Mouse (Mus musculus): Measurements from ENCODE around the gene Rnf121. TPM values are rescaled to one million over a fixed set of nuclear protein-coding genes. Genes with fewer than 3 reads are reported as not detected.

Rnf121 gene
- total and polyA plus RNA-seq, 3 experiments = 20.7 to 23.9 (median 21.3) TPM

DNA sequence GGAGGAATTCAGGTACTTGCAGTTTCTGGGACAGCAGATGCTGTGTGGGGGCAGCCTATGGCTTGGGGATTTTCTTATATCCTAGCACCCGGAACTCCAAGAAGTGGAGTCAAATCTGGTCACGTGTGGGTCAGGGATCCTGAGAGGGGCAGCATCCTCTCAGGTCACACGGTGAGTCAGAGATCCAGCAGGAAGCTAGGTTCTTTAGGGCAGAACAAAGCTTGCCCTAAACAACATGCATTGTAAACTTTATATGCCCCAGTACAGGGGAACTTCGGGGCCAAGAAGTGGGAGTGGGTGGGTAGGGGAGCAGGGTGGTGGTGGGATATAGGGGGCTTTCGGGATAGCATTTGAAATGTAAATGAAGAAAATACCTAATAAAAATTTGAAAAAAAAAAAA, 35.6 kb upstream of the Rnf121 start:
- no peak overlapping the region; the same call in 1 of the 2 replicates for H3K4me3 ChIP-seq
- H3K79me2 ChIP-seq (replicated peaks; ENCODE audit: control insufficient read depth, insufficient read depth, low read length) = no peaks in the 10 kb centered on the region; the same call in 1 of the 2 replicates
- H3K27me3 ChIP-seq (ENCODE audit: control insufficient read depth, insufficient read depth, low read length) = no peaks in the 10 kb centered on the region
- 56% methylated on average over 5 of the region's 5 CpGs for WGBS
- DNase-seq = no peak
- H3K36me3 ChIP-seq (ENCODE audit: control insufficient read depth, insufficient read depth, low read length) = no peaks in the 10 kb centered on the region
- no peak overlapping the region for H3K9ac ChIP-seq (ENCODE audit: low read depth, low read length)
- peak overlapping the region; percentile 95 for H3K27ac ChIP-seq
- intact Hi-C loops (cut with DNase I) = no loop called here
- peaks cover 7% of the 10 kb centered on the region for H3K4me1 ChIP-seq (ENCODE audit: control insufficient read depth, insufficient read depth, low read length)
- TF ChIP-seq CTCF (IDR thresholded peaks at IDR 0.05) = no peak
- TF ChIP-seq EP300 (IDR thresholded peaks at IDR 0.05; ENCODE audit: insufficient read depth, low read depth, low read length) = no peak

DNA sequence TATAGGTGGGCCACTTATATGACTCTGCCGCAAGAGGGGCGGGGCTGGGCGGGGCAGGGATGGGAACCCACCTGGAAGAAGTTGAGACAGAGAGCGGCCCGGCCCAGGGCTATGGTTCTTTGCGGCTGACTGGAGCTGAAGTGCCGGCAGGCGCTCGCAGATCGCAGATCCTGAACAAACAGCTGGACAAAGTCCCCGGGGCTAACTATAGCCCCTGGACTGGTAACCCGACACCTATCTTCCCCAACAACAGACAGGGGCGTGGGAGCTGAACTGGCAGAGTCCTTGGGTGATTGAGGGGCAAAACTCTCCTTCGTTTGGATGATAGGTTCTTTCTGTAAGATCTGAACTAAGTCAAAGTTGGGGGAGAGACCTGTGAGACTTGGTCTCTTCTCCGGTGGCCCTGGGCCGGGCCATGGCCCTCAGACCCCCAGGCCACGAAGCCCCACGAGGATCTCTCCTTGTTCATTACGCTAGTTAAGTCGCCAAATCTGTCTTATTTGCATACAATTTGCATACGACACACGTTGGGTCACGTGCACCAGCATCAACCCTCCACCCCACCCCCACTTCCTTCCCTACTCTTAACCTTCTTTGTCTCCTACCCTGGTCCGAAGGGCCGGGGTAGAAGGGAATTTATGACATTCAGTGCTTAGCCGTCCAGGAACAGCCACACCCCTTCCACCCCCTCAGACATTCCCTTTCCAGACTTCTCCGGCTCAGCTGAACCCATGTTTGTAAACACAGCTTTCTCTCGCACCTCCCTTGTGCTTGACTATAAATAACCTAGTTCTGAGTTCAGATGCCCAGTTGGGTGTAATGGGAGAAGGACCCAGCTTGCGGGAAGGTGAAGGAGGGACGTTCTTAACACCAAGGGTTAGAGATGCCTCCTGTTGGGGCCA, 34.7 kb upstream of the Rnf121 start:
- peak; percentile 66; the same call in 1 of the 2 replicates for TF ChIP-seq EP300 (IDR thresholded peaks at IDR 0.05; ENCODE audit: insufficient read depth, low read depth, low read length)
- TF ChIP-seq POLR2A (IDR thresholded peaks at IDR 0.05; ENCODE audit: insufficient read depth, low read depth, low read length) = peak; percentile 55
- TF ChIP-seq CTCF (IDR thresholded peaks at IDR 0.05) = no peak
- Histone ChIP-seq H3K27me3 (ENCODE audit: control insufficient read depth, insufficient read depth, low read length) (no peaks in the 10 kb centered on the region), H3K4me3 (peak overlapping the region; percentile 35), H3K9ac (ENCODE audit: low read depth, low read length) (peak overlapping the region; percentile 26; the same call in 1 of the 2 replicates), H3K27ac (peak overlapping the region; percentile 95), H3K4me1 (ENCODE audit: control insufficient read depth, insufficient read depth, low read length) (peaks cover 7% of the 10 kb centered on the region), H3K79me2 (replicated peaks; ENCODE audit: control insufficient read depth, insufficient read depth, low read length) (no peaks in the 10 kb centered on the region), H3K36me3 (ENCODE audit: control insufficient read depth, insufficient read depth, low read length) (no peaks in the 10 kb centered on the region)
- WGBS = 10% methylated on average over 30 of the region's 30 CpGs
- intact Hi-C loops (cut with DNase I) = no loop called here
- peak; percentile 43 to 56 for DNase-seq

DNA sequence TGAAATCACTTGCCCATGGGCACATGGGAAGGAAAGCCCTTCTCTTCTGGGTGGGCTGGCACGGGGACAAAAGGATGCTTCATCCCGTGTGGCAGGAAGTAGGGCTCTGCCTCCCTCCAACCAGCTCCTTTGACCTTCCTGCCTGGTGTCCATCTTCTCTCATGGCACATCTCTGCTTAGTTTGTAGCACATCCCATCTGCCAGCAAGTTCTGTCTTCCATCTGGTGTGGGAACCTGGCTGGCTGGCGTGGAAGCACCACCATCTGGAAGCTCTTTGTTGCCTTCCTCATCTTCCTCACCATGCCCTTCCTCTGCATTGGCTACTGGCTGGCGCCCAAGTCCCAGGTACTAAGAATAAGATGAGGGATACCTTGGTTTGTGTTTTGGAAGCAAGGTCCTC, 22.1 kb upstream of the Rnf121 start:
- H3K36me3 ChIP-seq (ENCODE audit: control insufficient read depth, insufficient read depth, low read length) = no peaks in the 10 kb centered on the region
- H3K4me1 ChIP-seq (ENCODE audit: control insufficient read depth, insufficient read depth, low read length) = no peaks in the 10 kb centered on the region
- WGBS = 70% methylated on average over 4 of the region's 4 CpGs
- no peak overlapping the region for H3K4me3 ChIP-seq
- H3K79me2 ChIP-seq (replicated peaks; ENCODE audit: control insufficient read depth, insufficient read depth, low read length) = no peaks in the 10 kb centered on the region
- no peak overlapping the region for H3K9ac ChIP-seq (ENCODE audit: low read depth, low read length)
- DNase-seq = no peak
- no peak overlapping the region for H3K27ac ChIP-seq
- H3K27me3 ChIP-seq (ENCODE audit: control insufficient read depth, insufficient read depth, low read length) = no peaks in the 10 kb centered on the region
- no peak for TF ChIP-seq CTCF (IDR thresholded peaks at IDR 0.05)
- intact Hi-C loops (cut with DNase I) = no loop called here

DNA sequence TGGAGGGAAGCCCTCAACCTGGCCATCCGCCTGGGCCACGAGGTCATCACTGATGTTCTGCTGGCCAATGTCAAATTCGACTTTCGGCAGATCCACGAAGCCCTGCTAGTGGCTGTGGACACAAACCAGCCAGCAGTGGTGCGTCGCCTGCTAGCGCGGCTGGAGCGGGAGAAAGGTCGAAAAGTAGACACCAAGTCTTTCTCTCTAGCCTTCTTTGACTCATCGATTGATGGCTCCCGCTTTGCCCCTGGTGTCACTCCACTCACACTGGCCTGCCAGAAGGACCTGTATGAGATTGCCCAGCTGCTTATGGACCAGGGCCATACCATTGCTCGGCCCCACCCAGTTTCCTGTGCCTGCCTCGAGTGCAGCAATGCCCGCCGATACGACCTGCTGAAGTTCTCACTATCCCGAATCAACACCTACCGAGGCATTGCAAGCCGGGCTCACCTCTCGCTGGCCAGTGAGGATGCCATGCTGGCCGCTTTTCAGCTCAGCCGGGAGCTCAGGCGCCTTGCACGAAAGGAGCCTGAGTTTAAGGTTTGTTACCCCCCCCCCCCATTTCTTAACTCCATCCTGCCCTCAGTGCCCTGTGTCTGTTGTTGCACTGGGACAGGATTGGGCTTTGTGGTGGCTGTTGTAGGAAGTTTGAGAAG, 18.9 kb upstream of the Rnf121 start:
- 85% methylated on average over 26 of the region's 26 CpGs for WGBS
- no peaks in the 10 kb centered on the region for H3K27me3 ChIP-seq (ENCODE audit: control insufficient read depth, insufficient read depth, low read length)
- DNase-seq = no peak
- no peaks in the 10 kb centered on the region for H3K36me3 ChIP-seq (ENCODE audit: control insufficient read depth, insufficient read depth, low read length)
- H3K79me2 ChIP-seq (replicated peaks; ENCODE audit: control insufficient read depth, insufficient read depth, low read length) = no peaks in the 10 kb centered on the region
- intact Hi-C loops (cut with DNase I) = no loop called here
- no peak overlapping the region for H3K4me3 ChIP-seq
- TF ChIP-seq EP300 (IDR thresholded peaks at IDR 0.05; ENCODE audit: insufficient read depth, low read depth, low read length) (no peak), POLR2A (IDR thresholded peaks at IDR 0.05; ENCODE audit: insufficient read depth, low read depth, low read length) (no peak), CTCF (IDR thresholded peaks at IDR 0.05) (no peak)
- no peaks in the 10 kb centered on the region for H3K4me1 ChIP-seq (ENCODE audit: control insufficient read depth, insufficient read depth, low read length)
- H3K27ac ChIP-seq = no peak overlapping the region
- H3K9ac ChIP-seq (ENCODE audit: low read depth, low read length) = no peak overlapping the region

DNA sequence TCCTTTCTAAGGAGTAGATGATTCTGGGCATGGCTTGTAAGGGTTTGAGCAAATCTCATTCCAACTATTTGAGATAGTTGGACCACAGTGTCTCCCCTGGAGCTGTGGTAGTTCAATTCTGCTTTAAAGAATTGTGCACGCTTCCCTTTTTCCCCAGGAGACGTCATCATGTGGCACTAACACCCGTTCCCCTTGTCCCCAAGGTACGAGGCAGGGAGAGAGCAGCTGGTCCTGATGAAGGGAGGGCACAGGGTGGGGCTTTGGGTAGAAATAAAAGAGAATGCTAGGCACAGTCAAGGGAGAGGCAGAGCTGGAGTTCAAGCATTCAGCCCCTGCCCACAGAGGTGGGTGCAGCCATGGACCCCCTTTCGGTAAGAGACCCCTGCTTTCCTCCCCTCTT, 17.5 kb upstream of the Rnf121 start, which contains the start of gene Trpc2:
Gene Trpc2 (plus strand): TSS at position 301 of the 400 bp plus-strand sequence.
- DNase-seq = no peak
- H3K4me1 ChIP-seq (ENCODE audit: control insufficient read depth, insufficient read depth, low read length) = no peaks in the 10 kb centered on the region
- no peaks in the 10 kb centered on the region for H3K36me3 ChIP-seq (ENCODE audit: control insufficient read depth, insufficient read depth, low read length)
- H3K79me2 ChIP-seq (replicated peaks; ENCODE audit: control insufficient read depth, insufficient read depth, low read length) = no peaks in the 10 kb centered on the region
- H3K27me3 ChIP-seq (ENCODE audit: control insufficient read depth, insufficient read depth, low read length) = no peaks in the 10 kb centered on the region
- no peak within 1 kb of the TSS for H3K4me3 ChIP-seq
- intact Hi-C loops (cut with DNase I) = no loop called here
- WGBS = 70% methylated on average over 5 of the region's 5 CpGs
- H3K9ac ChIP-seq (ENCODE audit: low read depth, low read length) = no peak within 1 kb of the TSS
- TF ChIP-seq CTCF (IDR thresholded peaks at IDR 0.05) (no peak), POLR2A (IDR thresholded peaks at IDR 0.05; ENCODE audit: insufficient read depth, low read depth, low read length) (no peak), EP300 (IDR thresholded peaks at IDR 0.05; ENCODE audit: insufficient read depth, low read depth, low read length) (no peak)
- H3K27ac ChIP-seq = no peak within 1 kb of the TSS

DNA sequence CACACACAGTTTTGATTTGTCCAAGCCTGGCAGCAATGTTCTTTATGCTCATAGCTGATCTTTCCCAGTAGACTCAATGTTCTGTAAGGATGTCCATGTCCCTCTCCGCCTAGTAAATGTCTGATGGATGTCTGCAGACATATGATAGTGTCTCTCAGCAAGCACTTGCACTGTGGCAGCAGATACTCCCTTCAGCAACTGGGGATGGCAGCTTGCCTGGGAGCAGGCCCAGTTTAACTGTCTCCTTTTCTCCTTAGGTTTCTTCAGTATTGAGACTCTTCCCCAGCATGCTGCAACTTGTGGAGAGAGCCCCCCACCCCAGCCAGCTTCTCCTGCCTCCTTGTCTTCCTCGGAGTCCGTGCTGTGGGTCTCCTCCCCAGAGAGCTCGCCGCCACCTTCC, 16.5 kb upstream of the Rnf121 start:
- Histone ChIP-seq H3K9ac (ENCODE audit: low read depth, low read length) (no peak overlapping the region), H3K36me3 (ENCODE audit: control insufficient read depth, insufficient read depth, low read length) (no peaks in the 10 kb centered on the region), H3K27ac (no peak overlapping the region), H3K4me1 (ENCODE audit: control insufficient read depth, insufficient read depth, low read length) (no peaks in the 10 kb centered on the region), H3K4me3 (no peak overlapping the region), H3K79me2 (replicated peaks; ENCODE audit: control insufficient read depth, insufficient read depth, low read length) (no peaks in the 10 kb centered on the region), H3K27me3 (ENCODE audit: control insufficient read depth, insufficient read depth, low read length) (no peaks in the 10 kb centered on the region)
- DNase-seq = no peak
- intact Hi-C loops (cut with DNase I) = no loop called here
- 95% methylated on average over 5 of the region's 5 CpGs for WGBS
- TF ChIP-seq CTCF (IDR thresholded peaks at IDR 0.05) = no peak
